Mouse (Mus musculus): ENCODE measurements around the gene Smtnl2.

GRCm38 (mm10) chr11:72348563-72348962 lies 63.0 kb downstream of the Smtnl2 start:
- TF ChIP-seq CTCF (IDR thresholded peaks at IDR 0.05; ENCODE audit: borderline replicate concordance, extremely low read depth, insufficient read depth, insufficient read length) (no peak), POLR2A (IDR thresholded peaks at IDR 0.05; ENCODE audit: borderline replicate concordance, extremely low read depth, insufficient read depth, insufficient read length, poor library complexity, severe bottlenecking) (no peak)
